Mouse (Mus musculus) heart, embryonic 15.5 days (tissue): ENCODE measurements around the gene Tsc22d4. TPM values are rescaled to one million over a fixed set of nuclear protein-coding genes. Genes with fewer than 3 reads are reported as not detected.
A peak's percentile ranks its signal among the peaks of the same experiment; 100 is the strongest.

Experiments used
- ATAC-seq: fragments of 200-750 bp; cut with Nextera tagmentation; replicated peaks from 2 replicates; pipeline ENCODE4 v1.8.0; 2017; ENCODE audit warnings: low read depth, moderate TSS enrichment; ENCODE audit not compliant: insufficient number of reproducible peaks, insufficient read depth, low FRiP score
- H3K27ac ChIP-seq: fragments of 300-500 bp; sonication (generic); 2 replicates; pipeline ENCODE4 v1.5.1; 2015; ENCODE audit warnings: mild to moderate bottlenecking, inconsistent platforms
- H3K27me3 ChIP-seq: fragments of 300-500 bp; sonication (generic); 2 replicates; pipeline ENCODE4 v1.6.1; 2015; ENCODE audit warnings: inconsistent platforms
- H3K36me3 ChIP-seq: fragments of 300-500 bp; sonication (generic); 2 replicates; pipeline ENCODE4 v1.6.1; 2015; ENCODE audit warnings: mild to moderate bottlenecking, inconsistent platforms
- H3K4me1 ChIP-seq: fragments of 300-500 bp; sonication (generic); replicated peaks from 2 replicates; pipeline ENCODE4 v1.6.1; 2015; ENCODE audit warnings: inconsistent platforms
- H3K4me2 ChIP-seq: fragments of 300-500 bp; sonication (generic); 2 replicates; pipeline ENCODE4 v1.6.1; 2015; ENCODE audit warnings: inconsistent platforms, mild to moderate bottlenecking, moderate library complexity
- H3K4me3 ChIP-seq: fragments of 300-500 bp; sonication (generic); 2 replicates; pipeline ENCODE4 v1.5.1; 2015; ENCODE audit warnings: mild to moderate bottlenecking, inconsistent platforms
- H3K9ac ChIP-seq: fragments of 300-500 bp; sonication (generic); 2 replicates; pipeline ENCODE4 v1.6.1; 2015; ENCODE audit warnings: mild to moderate bottlenecking, inconsistent platforms
- H3K9me3 ChIP-seq: fragments of 300-500 bp; sonication (generic); replicated peaks from 2 replicates; pipeline ENCODE4 v1.6.1; 2016; ENCODE audit warnings: inconsistent platforms
- WGBS: fragments of 180-500 bp; shearing (Covaris S2); methylation state at CpG from one replicate; pipeline ENCODE4 v1.1.7; 2015; ENCODE audit warnings: mixed read lengths; 5-methylcytosine and 5-hydroxymethylcytosine counted together
- polyA plus RNA-seq: library from polyadenylated mRNA; unstranded; fragments of >200 nt; fragmentation: Nextera tagmentation; extraction: Ambion mirVana; gene quantifications from 2 replicates; pipeline ENCODE4 v1.2.1, GENCODE M21; 2015

The Tsc22d4 gene
- polyA plus RNA-seq: 130 and 164 TPM in 2 replicates

- WGBS: 3% methylated on average over 28 of the region's 28 CpGs
- Histone ChIP-seq H3K4me3 (peak within 1 kb of the TSS; percentile 83), H3K36me3 (no peaks in the 10 kb centered on the region), H3K4me2 (peak within 1 kb of the TSS; percentile 98), H3K27ac (peak within 1 kb of the TSS; percentile 98), H3K9me3 (no peaks in the 10 kb centered on the region), H3K4me1 (peaks cover 38% of the 10 kb centered on the region), H3K27me3 (no peaks in the 10 kb centered on the region), H3K9ac (peak within 1 kb of the TSS; percentile 91)
- peak; percentile 88 for ATAC-seq
Observed at GRCm38 (mm10) chr5:137745214-137746171, at the start of gene Tsc22d4. Gene Tsc22d4 (plus strand): TSS chr5:137745730.

GRCm38 (mm10) chr5:137695930-137696329, 49.6 kb upstream of the Tsc22d4 start:
- Histone ChIP-seq H3K9me3 (no peaks in the 10 kb centered on the region), H3K27me3 (no peaks in the 10 kb centered on the region), H3K4me1 (0 out of 2 replicates have a peak, but pooled peaks cover 2% of the 10 kb centered on the region), H3K36me3 (no peaks in the 10 kb centered on the region), H3K27ac (no peak overlapping the region), H3K4me3 (no peak overlapping the region), H3K4me2 (no peak overlapping the region), H3K9ac (no peak overlapping the region)
- 70% methylated on average over 4 of the region's 4 CpGs for WGBS
- no peak for ATAC-seq

- Histone ChIP-seq H3K9ac (no peak overlapping the region), H3K4me1 (0 out of 2 replicates have a peak, but pooled peaks cover 2% of the 10 kb centered on the region), H3K9me3 (no peaks in the 10 kb centered on the region), H3K4me3 (no peak overlapping the region), H3K36me3 (no peaks in the 10 kb centered on the region), H3K27ac (no peak overlapping the region), H3K4me2 (no peak overlapping the region), H3K27me3 (no peaks in the 10 kb centered on the region)
- ATAC-seq: no peak
- WGBS: 46% methylated on average over 3 of the region's 3 CpGs
Observed at GRCm38 (mm10) chr5:137699080-137699479, 46.5 kb upstream of the Tsc22d4 start.

GRCm38 (mm10) chr5:137699850-137700249, 45.7 kb upstream of the Tsc22d4 start:
- 36% methylated on average over 2 of the region's 2 CpGs for WGBS
- H3K27ac ChIP-seq: no peak overlapping the region

GRCm38 (mm10) chr5:137705242-137705641, 40.3 kb upstream of the Tsc22d4 start:
- Histone ChIP-seq H3K36me3 (no peaks in the 10 kb centered on the region), H3K4me2 (no peak overlapping the region), H3K27me3 (no peaks in the 10 kb centered on the region), H3K4me1 (peaks cover 7% of the 10 kb centered on the region), H3K27ac (no peak overlapping the region), H3K9ac (no peak overlapping the region), H3K9me3 (no peaks in the 10 kb centered on the region), H3K4me3 (no peak overlapping the region)
- WGBS: 52% methylated on average over 6 of the region's 6 CpGs
- no peak for ATAC-seq

More at GRCm38 (mm10) chr5:137699850-137700249, 45.7 kb upstream of the Tsc22d4 start:
- ATAC-seq: no peak
- Histone ChIP-seq H3K36me3 (no peaks in the 10 kb centered on the region), H3K9me3 (no peaks in the 10 kb centered on the region), H3K4me1 (0 out of 2 replicates have a peak, but pooled peaks cover 2% of the 10 kb centered on the region), H3K9ac (no peak overlapping the region), H3K27me3 (no peaks in the 10 kb centered on the region), H3K4me3 (no peak overlapping the region), H3K4me2 (no peak overlapping the region)

GRCm38 (mm10) chr5:137706913-137707633, 38.5 kb upstream of the Tsc22d4 start:
- ATAC-seq: peak; percentile 50
- H3K36me3 ChIP-seq: no peaks in the 10 kb centered on the region
- H3K9ac ChIP-seq: no peak overlapping the region
- H3K4me1 ChIP-seq: peaks cover 7% of the 10 kb centered on the region
- no peaks in the 10 kb centered on the region for H3K9me3 ChIP-seq
- peak overlapping the region; percentile 10; the same call in 1 of the 2 replicates for H3K4me2 ChIP-seq
- H3K4me3 ChIP-seq: no peak overlapping the region
- H3K27ac ChIP-seq: peak overlapping the region; percentile 31; the same call in 1 of the 2 replicates
- H3K27me3 ChIP-seq: no peaks in the 10 kb centered on the region
- 42% methylated on average over 12 of the region's 12 CpGs for WGBS

- no peak for ATAC-seq
- H3K4me1 ChIP-seq: peaks cover 4% of the 10 kb centered on the region; the same call in 1 of the 2 replicates
- H3K9me3 ChIP-seq: no peaks in the 10 kb centered on the region
- no peak overlapping the region for H3K27ac ChIP-seq
- H3K27me3 ChIP-seq: no peaks in the 10 kb centered on the region
- no peaks in the 10 kb centered on the region for H3K36me3 ChIP-seq
- 71% methylated on average over 5 of the region's 5 CpGs for WGBS
- H3K4me3 ChIP-seq: no peak overlapping the region
- H3K4me2 ChIP-seq: no peak overlapping the region
- no peak overlapping the region for H3K9ac ChIP-seq
Observed at GRCm38 (mm10) chr5:137713454-137713853, 32.1 kb upstream of the Tsc22d4 start.

- WGBS: 64% methylated on average over 8 of the region's 8 CpGs
Observed at GRCm38 (mm10) chr5:137715685-137716084, 29.8 kb upstream of the Tsc22d4 start.

GRCm38 (mm10) chr5:137718020-137718790, 27.3 kb upstream of the Tsc22d4 start:
- Histone ChIP-seq H3K27ac (0 out of 2 replicates have a peak overlapping the region, but pooled peaks have one; percentile 20), H3K36me3 (no peaks in the 10 kb centered on the region)
- 64% methylated on average over 8 of the region's 8 CpGs for WGBS

More at GRCm38 (mm10) chr5:137715685-137716084, 29.8 kb upstream of the Tsc22d4 start:
- Histone ChIP-seq H3K4me1 (peaks cover 15% of the 10 kb centered on the region), H3K36me3 (no peaks in the 10 kb centered on the region), H3K9ac (no peak overlapping the region), H3K4me3 (no peak overlapping the region), H3K27ac (no peak overlapping the region), H3K9me3 (no peaks in the 10 kb centered on the region), H3K4me2 (no peak overlapping the region), H3K27me3 (no peaks in the 10 kb centered on the region)
- no peak for ATAC-seq

GRCm38 (mm10) chr5:137719088-137719487, 26.4 kb upstream of the Tsc22d4 start:
- ATAC-seq: peak; percentile 63; the same call in 1 of the 2 replicates
- no peak overlapping the region for H3K4me3 ChIP-seq
- WGBS: 33% methylated on average over 6 of the region's 6 CpGs
- H3K27ac ChIP-seq: peak overlapping the region; percentile 32
- H3K9me3 ChIP-seq: no peaks in the 10 kb centered on the region
- no peak overlapping the region; the same call in 1 of the 2 replicates for H3K4me2 ChIP-seq
- no peaks in the 10 kb centered on the region for H3K36me3 ChIP-seq
- H3K27me3 ChIP-seq: no peaks in the 10 kb centered on the region
- peaks cover 16% of the 10 kb centered on the region for H3K4me1 ChIP-seq
- no peak overlapping the region for H3K9ac ChIP-seq

More at GRCm38 (mm10) chr5:137718020-137718790, 27.3 kb upstream of the Tsc22d4 start:
- no peak overlapping the region for H3K4me2 ChIP-seq
- no peak for ATAC-seq
- H3K4me3 ChIP-seq: no peak overlapping the region
- H3K9ac ChIP-seq: no peak overlapping the region
- H3K9me3 ChIP-seq: no peaks in the 10 kb centered on the region
- H3K27me3 ChIP-seq: no peaks in the 10 kb centered on the region
- peaks cover 16% of the 10 kb centered on the region for H3K4me1 ChIP-seq
